Mouse (Mus musculus) erythroblast, embryonic 14.5 days (primary cell): ENCODE measurements around the gene Srms.

Experiments
- GATA1 ChIP-seq: IDR thresholded peaks from 2 replicates; pipeline ENCODE4 v1.6.1; 2012; ENCODE audit warnings: low read length, inconsistent platforms, mixed read lengths
- TAL1 ChIP-seq: IDR thresholded peaks from 3 replicates; pipeline ENCODE4 v1.6.1; 2012; ENCODE audit warnings: low read length, inconsistent platforms, mixed read lengths

DNA sequence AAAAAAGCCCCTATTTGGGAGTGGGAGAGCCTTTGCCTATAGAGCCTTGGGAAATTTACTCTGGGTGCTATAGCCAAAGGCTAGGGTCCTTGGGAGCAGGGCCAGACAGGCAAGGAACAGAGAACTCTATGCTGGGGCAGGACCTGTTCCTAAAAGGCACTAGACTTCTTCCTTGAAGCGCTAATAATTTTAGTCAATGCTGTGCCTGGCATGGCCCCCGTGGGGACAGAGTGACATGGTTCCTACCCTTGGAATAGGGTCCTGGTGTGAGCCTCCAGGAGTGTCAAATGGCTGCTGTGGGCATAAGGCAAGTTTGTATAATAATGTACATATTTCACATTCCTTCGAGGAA is 29.3 kb upstream of the Srms start:
- TF ChIP-seq TAL1 (no peak), GATA1 (no peak)
